Mouse (Mus musculus) c-Kit-positive CD71-negative TER-119-negative erythroid progenitor cells, embryonic 14.5 days (primary cell): ENCODE measurements around the gene Ccdc6.

Experiments
- DNase-seq: peaks from one replicate; pipeline ENCODE4 v3.0.0-alpha.2; 2013; ENCODE audit warnings: low read depth

Ccdc6 gene

GRCm38 (mm10) chr10:70096366-70097188 is at the start of gene Ccdc6:
Ccdc6 (plus strand) TSS chr10:70097121.
- peak; percentile 51 for DNase-seq

GRCm38 (mm10) chr10:70049771-70050170 is 47.1 kb upstream of the Ccdc6 start:
- no peak for DNase-seq

GRCm38 (mm10) chr10:70055291-70055690 is 41.6 kb upstream of the Ccdc6 start:
- no peak for DNase-seq

DNA sequence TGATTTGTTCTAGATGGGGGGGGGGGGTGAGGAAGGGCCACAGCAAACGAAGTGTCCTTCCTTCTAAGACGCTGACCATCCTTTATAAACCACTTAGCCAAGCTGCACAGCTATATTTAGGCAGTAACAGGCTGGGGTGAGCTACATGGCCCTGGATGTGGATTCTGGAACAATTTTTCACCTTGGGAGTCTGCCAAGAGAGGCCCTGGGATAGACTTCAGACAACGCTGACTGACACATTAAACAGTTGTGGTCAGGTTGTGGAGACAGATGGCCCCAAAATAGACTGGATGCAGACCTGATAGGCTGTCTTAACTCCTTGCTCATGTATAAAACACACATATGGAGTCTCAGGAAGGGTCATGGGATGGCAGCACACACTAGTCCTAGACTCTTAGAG is 39.9 kb upstream of the Ccdc6 start:
- DNase-seq, result no peak

GRCm38 (mm10) chr10:70060021-70060688 is 36.8 kb upstream of the Ccdc6 start:
- DNase-seq, result no peak

DNA sequence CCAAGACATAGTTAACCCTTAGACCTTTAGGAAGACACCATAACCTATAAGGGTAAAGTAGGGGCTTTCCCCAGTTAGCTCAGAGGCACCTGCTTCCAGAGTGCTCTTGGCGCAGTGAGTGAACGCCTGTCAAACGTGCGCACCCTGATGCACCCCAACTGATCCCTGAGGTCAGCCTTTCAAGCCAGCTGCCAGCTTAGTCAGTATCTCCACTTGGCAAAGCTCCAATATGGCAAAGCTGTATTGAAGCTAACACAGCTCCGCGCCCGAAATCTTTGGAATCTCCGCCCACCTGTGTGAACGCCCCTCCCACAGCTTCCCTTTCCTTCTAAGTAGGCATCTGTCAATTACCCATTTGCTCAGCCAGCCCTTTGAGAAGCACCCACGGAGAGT is 36.2 kb upstream of the Ccdc6 start:
- DNase-seq, result no peak

DNA sequence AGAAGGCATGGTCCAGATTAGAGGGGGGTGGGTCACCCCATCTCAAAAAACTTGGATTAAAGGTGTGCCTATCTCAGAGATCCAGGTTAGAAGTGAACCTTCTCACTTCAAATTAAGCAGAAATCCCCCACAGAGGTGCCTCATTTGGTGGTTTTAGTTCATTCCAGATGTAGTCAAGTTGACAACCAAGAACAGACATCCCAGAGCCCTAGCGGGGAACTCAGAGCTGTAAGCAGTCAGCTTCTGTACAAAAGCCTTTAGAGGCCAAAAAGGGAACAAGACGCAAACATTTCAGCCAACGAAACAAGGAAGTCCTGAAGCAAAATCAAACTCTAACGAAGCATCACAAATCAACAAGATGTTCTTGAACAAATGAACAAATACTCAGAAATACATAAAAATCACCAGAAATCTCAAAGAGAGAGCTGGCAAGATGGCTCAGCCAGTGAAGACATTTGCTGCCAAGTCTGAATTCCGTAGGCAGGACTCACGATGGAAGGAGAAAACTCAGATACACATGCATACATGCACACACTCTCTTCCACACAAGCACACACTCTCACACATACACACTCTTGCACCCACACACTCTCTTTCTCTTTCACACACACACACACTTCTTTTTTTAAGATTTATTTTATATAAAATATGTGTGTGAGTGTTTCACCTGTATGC is 32.9 kb upstream of the Ccdc6 start:
- no peak for DNase-seq

- DNase-seq, result no peak
Observed at GRCm38 (mm10) chr10:70065191-70065590, 31.7 kb upstream of the Ccdc6 start.

DNA sequence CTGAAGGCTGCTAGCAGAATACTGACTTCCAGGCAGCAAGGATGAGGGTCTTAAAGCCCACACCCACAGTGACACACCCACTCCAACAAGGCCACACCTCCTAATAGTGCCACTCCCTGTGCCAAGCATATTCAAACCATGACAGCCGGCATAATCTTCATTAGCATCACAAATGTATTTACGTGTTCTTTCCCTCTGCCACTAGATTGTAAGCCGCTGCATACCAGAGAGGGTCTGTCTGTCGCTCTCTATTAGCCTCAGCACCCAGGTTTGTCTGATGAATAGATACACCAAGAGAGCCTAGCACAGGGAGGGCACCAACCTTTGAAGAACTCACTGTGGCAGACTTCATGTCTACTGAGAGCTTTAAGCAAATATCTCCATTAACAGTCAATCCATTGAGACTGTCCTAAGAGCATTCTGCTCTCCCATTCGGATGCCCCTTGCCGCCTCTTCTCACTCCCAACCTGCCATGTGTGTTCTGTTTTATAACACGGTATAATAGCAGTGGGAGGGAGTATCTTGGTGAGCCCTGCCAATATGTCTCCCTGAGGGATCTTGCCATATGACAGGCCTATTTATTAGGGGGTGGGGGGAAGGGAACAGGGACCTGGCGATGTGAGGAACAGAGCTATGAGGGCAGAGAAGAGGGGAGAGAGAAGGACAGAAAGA is 30.3 kb upstream of the Ccdc6 start:
- DNase-seq, result no peak

- DNase-seq, result no peak
Observed at GRCm38 (mm10) chr10:70067169-70068115, 29.5 kb upstream of the Ccdc6 start.

GRCm38 (mm10) chr10:70069321-70069720 is 27.6 kb upstream of the Ccdc6 start:
- no peak for DNase-seq

GRCm38 (mm10) chr10:70071334-70071733 is 25.6 kb upstream of the Ccdc6 start:
- no peak for DNase-seq

DNA sequence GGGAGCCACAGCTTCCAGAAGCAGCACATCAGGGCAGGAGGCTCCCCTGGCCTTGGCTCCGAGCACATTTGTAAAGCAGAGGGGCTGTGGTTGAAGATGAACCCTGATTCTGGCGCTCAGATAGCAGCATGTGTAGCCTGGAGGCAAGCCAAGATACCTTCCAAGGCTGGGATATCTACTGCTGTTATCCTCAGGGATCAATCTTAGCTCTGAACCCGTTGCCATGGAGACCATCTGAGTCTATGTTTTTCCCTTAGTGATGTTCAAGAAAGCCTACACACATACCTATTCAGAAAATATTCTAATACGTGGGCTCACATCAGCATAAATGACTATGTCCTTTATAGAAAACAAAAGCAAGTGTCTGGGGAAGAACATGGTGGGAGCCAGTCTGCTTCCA is 19.5 kb upstream of the Ccdc6 start:
- no peak for DNase-seq

DNA sequence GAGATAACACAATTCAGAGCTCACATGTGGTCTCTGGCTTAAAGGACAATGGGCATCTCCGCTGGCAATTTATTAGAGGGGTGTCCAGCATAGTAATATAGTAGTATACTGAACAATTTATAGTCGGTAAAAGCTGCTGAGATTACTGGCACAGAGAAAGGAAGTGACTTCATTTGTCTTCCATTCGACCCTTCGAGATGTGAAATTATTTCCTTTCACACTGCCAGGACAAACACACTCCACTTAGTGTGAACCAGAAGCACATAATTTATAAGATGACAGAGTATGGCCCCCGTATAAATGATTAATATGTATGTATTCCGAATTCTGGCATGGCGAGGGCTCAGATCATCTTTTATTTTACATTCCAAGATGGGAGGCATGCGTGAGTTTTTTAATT is 16.0 kb upstream of the Ccdc6 start:
- DNase-seq, result no peak

DNA sequence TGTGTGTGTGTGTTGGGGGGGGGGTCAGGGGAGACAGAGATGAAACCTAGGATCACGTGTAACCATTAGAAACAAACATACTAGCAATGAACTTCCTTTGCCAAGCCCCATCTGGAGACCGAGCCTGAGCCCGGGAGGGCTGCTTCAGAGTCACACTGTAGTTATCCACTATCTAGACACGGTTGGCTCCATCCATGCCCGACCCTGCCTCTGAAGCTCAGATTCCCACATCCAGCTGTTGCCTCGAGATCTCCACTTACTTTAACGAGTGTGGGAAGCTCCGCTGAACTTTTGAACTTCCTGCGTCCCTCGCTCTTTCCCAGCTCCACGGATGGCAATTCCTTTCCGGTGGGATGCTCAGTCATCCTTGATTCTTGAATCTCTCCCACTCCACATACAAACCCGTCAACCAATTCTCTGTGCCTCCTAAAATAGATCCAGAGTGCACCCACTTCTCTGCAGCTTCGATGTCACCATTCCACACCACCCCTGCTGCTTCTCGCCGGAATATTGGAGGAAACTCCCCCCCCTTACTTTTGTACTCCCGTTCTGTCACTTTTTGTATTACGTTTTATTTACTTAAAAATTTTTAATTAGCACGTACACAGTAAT is 15.3 kb upstream of the Ccdc6 start:
- no peak for DNase-seq

DNA sequence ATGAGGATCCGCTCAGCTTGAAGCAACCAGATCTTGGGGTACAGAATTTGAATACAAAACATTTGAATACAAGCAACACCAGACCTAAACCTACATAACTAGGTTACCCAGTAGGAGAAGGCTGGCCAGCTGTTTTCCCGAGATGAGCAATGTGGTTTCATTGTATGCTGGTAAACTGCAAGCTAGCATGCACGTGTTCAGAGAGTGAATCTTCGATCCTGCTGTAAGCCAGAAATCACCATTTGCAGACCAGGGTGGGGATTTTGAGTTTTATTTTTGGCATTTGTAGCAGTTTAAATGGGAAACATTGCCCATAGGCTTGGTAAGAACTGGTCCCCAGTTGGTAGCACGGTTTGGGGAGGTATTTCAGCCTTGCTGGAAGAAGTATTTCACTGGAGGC is 13.7 kb upstream of the Ccdc6 start:
- DNase-seq, result no peak

DNA sequence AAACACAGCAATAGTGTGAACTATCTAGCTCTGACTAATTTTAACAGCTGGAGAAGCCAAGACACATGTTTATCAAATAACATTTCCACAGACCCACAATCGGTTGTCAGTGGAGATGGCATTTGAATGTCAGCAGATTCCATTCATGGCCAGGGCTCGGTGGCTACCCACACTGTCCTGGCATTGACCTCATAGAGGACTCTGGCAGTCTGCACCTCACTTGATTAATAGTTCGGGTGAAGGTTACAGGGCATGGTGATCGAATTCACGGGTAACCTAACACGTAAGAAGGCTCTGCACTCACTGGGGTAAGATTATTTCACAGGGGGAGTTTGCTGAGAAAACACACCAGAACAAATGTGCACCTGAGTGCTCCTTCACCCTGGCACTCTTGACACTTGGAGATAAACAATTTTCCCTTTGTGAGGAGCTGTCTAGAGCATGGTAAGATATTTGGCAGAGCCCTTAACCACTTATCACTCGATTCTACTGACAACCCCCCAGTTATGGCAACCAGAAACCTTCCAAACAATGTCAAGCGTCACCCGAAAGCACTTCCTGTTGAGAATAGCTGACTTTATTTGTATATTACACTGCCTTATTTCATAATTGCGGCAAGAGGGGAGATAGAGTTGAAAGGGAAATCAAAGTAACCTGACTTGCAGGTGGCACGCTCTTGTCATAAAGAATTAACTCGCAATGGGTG is 11.5 kb upstream of the Ccdc6 start:
- no peak for DNase-seq

DNA sequence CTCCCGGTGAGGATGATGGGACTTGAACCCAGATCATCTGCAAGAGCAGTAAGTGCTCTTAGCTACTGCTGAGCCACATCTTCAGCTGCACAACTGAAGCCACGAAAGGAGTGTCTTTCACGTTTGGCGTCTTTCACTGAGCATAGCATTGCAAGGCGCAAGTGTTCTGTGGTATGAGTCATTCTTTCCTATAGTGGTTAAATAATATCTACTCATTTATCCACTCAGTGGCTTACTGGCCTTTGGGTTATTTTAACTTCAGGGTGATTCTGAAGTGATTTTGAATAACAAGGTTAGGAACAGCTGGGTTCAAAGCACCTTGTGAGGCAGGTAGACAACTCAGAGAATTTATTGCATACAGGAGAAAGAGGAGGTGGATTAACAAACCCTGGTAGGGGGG is 8.1 kb upstream of the Ccdc6 start:
- DNase-seq, result no peak

DNA sequence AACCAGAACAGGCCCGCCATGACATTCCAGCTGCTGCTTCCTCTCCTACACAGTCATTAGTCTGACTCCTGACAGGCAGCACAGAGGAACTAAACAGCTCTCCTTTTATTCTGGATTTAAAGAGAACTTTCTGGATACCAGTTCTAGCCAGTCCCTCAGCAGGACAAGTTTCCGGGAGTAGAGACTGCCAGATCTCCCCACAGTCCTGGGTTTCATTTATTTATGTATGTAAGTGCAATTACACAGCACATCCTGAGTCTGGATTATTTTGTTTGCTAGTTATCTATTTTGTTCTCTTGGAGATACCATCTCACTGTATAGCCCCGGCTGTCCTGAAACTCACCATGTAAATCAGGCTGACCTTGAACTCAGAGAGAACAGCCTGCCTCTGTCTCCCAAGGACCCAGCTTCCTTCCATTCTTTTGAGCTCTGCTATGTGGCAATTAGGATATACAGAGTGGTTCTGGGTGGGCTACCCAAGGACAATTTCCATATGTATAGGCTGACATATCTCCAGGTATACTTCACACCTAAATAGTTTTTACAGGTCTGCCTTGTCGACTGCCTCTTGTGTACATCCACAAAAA is 5.0 kb upstream of the Ccdc6 start:
- DNase-seq, result no peak

GRCm38 (mm10) chr10:70093782-70094181 is 3.1 kb upstream of the Ccdc6 start:
- DNase-seq, result no peak
